19 mouse cellular contexts compared by ENCODE assay signal in genomic region chr6:52322721-52323215, GRCm38 (mm10). TPM values are rescaled to one million over a fixed set of nuclear protein-coding genes. Genes with fewer than 3 reads are reported as not detected.
DNase-seq lines count a peak whose midpoint lies in the region; ATAC-seq and TF ChIP-seq lines count a peak whose summit lies in the region.
"Had no signal": no experiment of that assay in that cellular context is flagged by ENCODE, and none has a peak within 500 bp of the region (broad histone marks: within the 10 kb centered on the region; RNA-seq: fewer than 3 reads in every experiment).

No protein-coding gene starts in this region.

- no peak for TF ChIP-seq POLR2A in cerebellum, adult 2 months (IDR thresholded peaks at IDR 0.05; ENCODE audit: borderline replicate concordance, insufficient read depth, low read length)

- H3K27me3 ChIP-seq in intestine, embryonic 14.5 days (replicated peaks; ENCODE audit: control insufficient read depth, insufficient read depth, low read length), result peaks cover 78% of the 10 kb centered on the region
- H3K27me3 ChIP-seq in intestine, embryonic 16.5 days (replicated peaks; ENCODE audit: control insufficient read depth, insufficient read depth, low read length), result peaks cover 64% of the 10 kb centered on the region
- H3K27me3 ChIP-seq in limb, embryonic 15.5 days, result peaks cover 83% of the 10 kb centered on the region
- peaks cover 11% of the 10 kb centered on the region; the same call in 1 of the 2 replicates for H3K27me3 ChIP-seq in cerebellum, adult 2 months (ENCODE audit: control insufficient read depth, insufficient read depth, low read length)

- no peaks in the 10 kb centered on the region for H3K9me3 ChIP-seq in intestine, embryonic 14.5 days (ENCODE audit: control insufficient read depth, low read length)
- H3K9me3 ChIP-seq in intestine, embryonic 16.5 days (ENCODE audit: control insufficient read depth, low read length), result no peaks in the 10 kb centered on the region
- no peaks in the 10 kb centered on the region for H3K9me3 ChIP-seq in limb, embryonic 15.5 days
- H3K9me3 ChIP-seq: lung, embryonic 15.5 days had no signal

- H3K4me2 ChIP-seq in intestine, embryonic 14.5 days (ENCODE audit: low read length), result no peak overlapping the region
- H3K4me2 ChIP-seq in intestine, embryonic 16.5 days (ENCODE audit: low read depth, low read length), result no peak overlapping the region
- peak overlapping the region; percentile 5 for H3K4me2 ChIP-seq in limb, embryonic 15.5 days
- H3K4me2 ChIP-seq: lung, embryonic 15.5 days had no signal

- 7% methylated on average over 16 of the region's 16 CpGs for WGBS in intestine, embryonic 14.5 days
- WGBS in intestine, embryonic 16.5 days, result 10% methylated on average over 16 of the region's 16 CpGs
- 5% methylated on average over 16 of the region's 16 CpGs for WGBS in limb, embryonic 15.5 days
- 3% methylated on average over 16 of the region's 16 CpGs for WGBS in cerebellum, adult 2 months

- H3K9ac ChIP-seq in intestine, embryonic 14.5 days (ENCODE audit: low read length), result no peak overlapping the region
- H3K9ac ChIP-seq in intestine, embryonic 16.5 days (ENCODE audit: low read depth, low read length), result no peak overlapping the region
- no peak overlapping the region for H3K9ac ChIP-seq in limb, embryonic 15.5 days
- H3K9ac ChIP-seq: lung, embryonic 15.5 days had no signal

- no peaks in the 10 kb centered on the region for H3K4me1 ChIP-seq in intestine, embryonic 14.5 days (replicated peaks; ENCODE audit: control insufficient read depth, insufficient read depth, low read length)
- H3K4me1 ChIP-seq in intestine, embryonic 16.5 days (ENCODE audit: control insufficient read depth, insufficient read depth, low read length), result no peaks in the 10 kb centered on the region
- H3K4me1 ChIP-seq in limb, embryonic 15.5 days, result peaks cover 17% of the 10 kb centered on the region
- no peaks in the 10 kb centered on the region for H3K4me1 ChIP-seq in cerebellum, adult 2 months (ENCODE audit: control insufficient read depth, insufficient read depth, low read length)

- no peak overlapping the region for H3K27ac ChIP-seq in intestine, embryonic 14.5 days (ENCODE audit: low read depth)
- H3K27ac ChIP-seq in intestine, embryonic 16.5 days (ENCODE audit: low read length), result no peak overlapping the region
- H3K27ac ChIP-seq in limb, embryonic 15.5 days, result no peak overlapping the region
- no peak overlapping the region for H3K27ac ChIP-seq in cerebellum, adult 2 months (ENCODE audit: insufficient read depth, low read length)
- H3K27ac ChIP-seq: lung, embryonic 15.5 days had no signal

- no peaks in the 10 kb centered on the region for H3K36me3 ChIP-seq in intestine, embryonic 14.5 days (ENCODE audit: control insufficient read depth, insufficient read depth, low read length)
- H3K36me3 ChIP-seq in intestine, embryonic 16.5 days (ENCODE audit: control insufficient read depth, insufficient read depth, low read length), result no peaks in the 10 kb centered on the region
- H3K36me3 ChIP-seq in limb, embryonic 15.5 days, result no peaks in the 10 kb centered on the region
- H3K36me3 ChIP-seq: lung, embryonic 15.5 days had no signal

- DNase-seq in embryo, embryonic 10.5 days (ENCODE audit: low spot score), result peak; percentile 57
- no peak for DNase-seq in embryo, embryonic 10 days (ENCODE audit: low spot score)
- peak; percentile 60 for DNase-seq in intestine, embryonic 14.5 days (ENCODE audit: low spot score)
- DNase-seq in embryo, embryonic 11 days, result peak; percentile 20
- DNase-seq in cerebellum, adult 2 months, result no peak
- DNase-seq in T-cell, adult 2 months (ENCODE audit: low spot score), result no peak
- DNase-seq: adrenal gland, adult 2 months; cerebellum, adult 18-20 months; kidney, adult 18-20 months; kidney, postnatal 14 days; layer of hippocampus, adult 9-11 months; liver; spleen, adult 18-20 months; thymus, adult 18-20 months had no signal

- no peak overlapping the region for H3K4me3 ChIP-seq in intestine, embryonic 14.5 days (ENCODE audit: low read depth, low read length)
- H3K4me3 ChIP-seq in intestine, embryonic 16.5 days (ENCODE audit: low read length), result no peak overlapping the region
- H3K4me3 ChIP-seq in limb, embryonic 15.5 days, result no peak overlapping the region
- no peak overlapping the region for H3K4me3 ChIP-seq in cerebellum, adult 2 months (replicated peaks; ENCODE audit: insufficient read depth, low read depth, low read length)
- H3K4me3 ChIP-seq: lung, embryonic 15.5 days had no signal

- ATAC-seq in intestine, embryonic 14.5 days (replicated peaks; ENCODE audit: low FRiP score, low TSS enrichment, low read depth), result no peak
- ATAC-seq in intestine, embryonic 16.5 days, result no peak
- ATAC-seq in limb, embryonic 15.5 days (ENCODE audit: insufficient number of reproducible peaks, low FRiP score, low TSS enrichment, low read depth), result no peak
- ATAC-seq: forebrain, embryonic 16.5 days had no signal

- TF ChIP-seq CTCF in cerebellum, adult 2 months (IDR thresholded peaks at IDR 0.05; ENCODE audit: borderline replicate concordance, insufficient read depth, low read depth, low read length), result no peak

RNA-seq across cellular contexts. Expression of gene Evx1, which starts 9.5 kb away (rescaled TPM):
- not detected in 2 replicates for polyA plus RNA-seq in intestine, embryonic 14.5 days (2014; fragmentation: Nextera tagmentation; extraction: Ambion mirVana)
- not detected in 2 replicates for polyA plus RNA-seq in intestine, embryonic 16.5 days (2015; fragmentation: Nextera tagmentation; extraction: Ambion mirVana)
- 0.19 and 0.59 TPM in 2 replicates for polyA plus RNA-seq in limb, embryonic 15.5 days (2015; fragmentation: Nextera tagmentation; extraction: Ambion mirVana)
- 0.68 and 0.84 TPM in 2 replicates for polyA plus RNA-seq in cerebellum, adult 2 months (2012; rRNA removed)
- polyA plus RNA-seq: adrenal gland, adult 2 months; forebrain, embryonic 16.5 days; heart, embryonic 14.5 days had no signal

Comparison
In these comparisons a context has a peak if more than half of its experiments do, and no peak if none do; other contexts are left out.
1. DNase-seq: peak in embryo, embryonic 10.5 days (single experiment), intestine, embryonic 14.5 days (single experiment) and embryo, embryonic 11 days (single experiment); none in embryo, embryonic 10 days (single experiment), cerebellum, adult 2 months (0 of 2) and T-cell, adult 2 months (single experiment).